Mouse (Mus musculus): ENCODE data around the gene Pax1.

DNA sequence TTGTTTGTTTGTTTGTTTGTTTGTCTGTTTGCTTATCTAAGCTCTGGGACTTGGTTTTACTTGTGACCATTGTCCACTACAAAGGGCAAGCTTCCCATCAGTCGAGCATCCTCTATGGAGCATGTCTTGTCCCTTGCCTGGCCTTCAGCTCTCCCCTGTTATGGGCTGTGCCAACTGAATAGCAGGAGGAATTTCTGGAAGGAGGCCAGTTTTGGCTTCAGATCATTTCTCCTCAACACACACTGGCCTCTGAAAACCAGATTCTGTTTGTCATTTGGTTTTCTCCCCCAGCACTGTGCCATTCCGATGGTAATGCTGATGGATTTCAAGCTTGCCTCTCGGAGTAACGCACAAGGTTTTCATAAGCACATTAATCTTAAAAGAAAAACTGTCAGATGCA, 21.9 kb upstream of the Pax1 start:
- TF ChIP-seq CTCF (IDR thresholded peaks at IDR 0.05) (no peak), POLR2A (IDR thresholded peaks at IDR 0.05; ENCODE audit: insufficient read depth, low read depth, low read length) (no peak), EP300 (IDR thresholded peaks at IDR 0.05; ENCODE audit: insufficient read depth, low read depth, low read length) (no peak)
